Mouse (Mus musculus): ENCODE measurements around the gene Immp2l. TPM values are rescaled to one million over a fixed set of nuclear protein-coding genes. Genes with fewer than 3 reads are reported as not detected.

Gene Immp2l
- polyA plus RNA-seq, 1 experiment from 2014 or later: 18.5 TPM

DNA sequence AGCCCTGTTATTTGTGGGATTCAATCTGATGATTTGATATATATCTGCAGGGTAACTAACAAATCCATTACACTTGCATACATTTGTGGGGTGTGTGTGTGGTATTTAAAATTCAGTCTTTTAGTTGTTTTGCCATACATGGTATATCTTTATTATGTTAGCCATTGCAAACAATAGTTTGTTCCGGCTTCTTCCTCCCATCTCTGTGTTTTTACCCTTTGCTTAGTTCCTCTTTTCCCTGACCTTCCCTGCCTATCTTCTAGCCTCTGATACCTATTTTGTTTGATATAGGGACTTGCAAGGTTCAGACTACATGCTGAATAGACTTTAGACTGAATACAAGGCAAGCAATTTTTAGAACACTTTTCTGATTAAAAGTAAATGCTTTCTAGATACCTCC lies 254.0 kb downstream of the Immp2l start:
- Histone ChIP-seq H3K4me3 (ENCODE audit: low read depth, low read length) (no peak overlapping the region), H3K4me2 (replicated peaks; ENCODE audit: low read depth, low read length) (no peak overlapping the region), H3K36me3 (ENCODE audit: control insufficient read depth, insufficient read depth, low read length) (no peaks in the 10 kb centered on the region), H3K9ac (replicated peaks; ENCODE audit: low read depth, low read length) (no peak overlapping the region), H3K27ac (ENCODE audit: low read length) (no peak overlapping the region), H3K27me3 (ENCODE audit: control insufficient read depth, insufficient read depth, low read length) (no peaks in the 10 kb centered on the region), H3K9me3 (ENCODE audit: control insufficient read depth, low read depth, low read length) (no peaks in the 10 kb centered on the region), H3K4me1 (ENCODE audit: control insufficient read depth, insufficient read depth, low read length) (no peaks in the 10 kb centered on the region)
- WGBS: 96% methylated on average over 1 of the region's 1 CpGs
- no peak for ATAC-seq (ENCODE audit: insufficient number of reproducible peaks, insufficient read depth, low FRiP score, low read depth)

- Histone ChIP-seq H3K9ac (replicated peaks; ENCODE audit: low read depth, low read length) (no peak overlapping the region), H3K4me2 (replicated peaks; ENCODE audit: low read depth, low read length) (no peak overlapping the region), H3K27me3 (ENCODE audit: control insufficient read depth, insufficient read depth, low read length) (no peaks in the 10 kb centered on the region), H3K27ac (ENCODE audit: low read length) (no peak overlapping the region), H3K4me1 (ENCODE audit: control insufficient read depth, insufficient read depth, low read length) (no peaks in the 10 kb centered on the region), H3K4me3 (ENCODE audit: low read depth, low read length) (no peak overlapping the region), H3K9me3 (ENCODE audit: control insufficient read depth, low read depth, low read length) (no peaks in the 10 kb centered on the region), H3K36me3 (ENCODE audit: control insufficient read depth, insufficient read depth, low read length) (no peaks in the 10 kb centered on the region)
- 85% methylated on average over 3 of the region's 3 CpGs for WGBS
- no peak for ATAC-seq (ENCODE audit: insufficient number of reproducible peaks, insufficient read depth, low FRiP score, low read depth)
Measured at GRCm38 (mm10) chr12:41289047-41289446, 265.2 kb downstream of the Immp2l start.

- ATAC-seq (ENCODE audit: insufficient number of reproducible peaks, insufficient read depth, low FRiP score, low read depth): no peak
- H3K4me2 ChIP-seq (replicated peaks; ENCODE audit: low read depth, low read length): no peak overlapping the region
- no peaks in the 10 kb centered on the region for H3K9me3 ChIP-seq (ENCODE audit: control insufficient read depth, low read depth, low read length)
- H3K9ac ChIP-seq (replicated peaks; ENCODE audit: low read depth, low read length): no peak overlapping the region
- 74% methylated on average over 3 of the region's 3 CpGs for WGBS
- H3K4me3 ChIP-seq (ENCODE audit: low read depth, low read length): no peak overlapping the region
- H3K4me1 ChIP-seq (ENCODE audit: control insufficient read depth, insufficient read depth, low read length): no peaks in the 10 kb centered on the region
- no peak overlapping the region for H3K27ac ChIP-seq (ENCODE audit: low read length)
- no peaks in the 10 kb centered on the region for H3K36me3 ChIP-seq (ENCODE audit: control insufficient read depth, insufficient read depth, low read length)
- no peaks in the 10 kb centered on the region for H3K27me3 ChIP-seq (ENCODE audit: control insufficient read depth, insufficient read depth, low read length)
Measured at GRCm38 (mm10) chr12:41307015-41307414, 283.1 kb downstream of the Immp2l start.

DNA sequence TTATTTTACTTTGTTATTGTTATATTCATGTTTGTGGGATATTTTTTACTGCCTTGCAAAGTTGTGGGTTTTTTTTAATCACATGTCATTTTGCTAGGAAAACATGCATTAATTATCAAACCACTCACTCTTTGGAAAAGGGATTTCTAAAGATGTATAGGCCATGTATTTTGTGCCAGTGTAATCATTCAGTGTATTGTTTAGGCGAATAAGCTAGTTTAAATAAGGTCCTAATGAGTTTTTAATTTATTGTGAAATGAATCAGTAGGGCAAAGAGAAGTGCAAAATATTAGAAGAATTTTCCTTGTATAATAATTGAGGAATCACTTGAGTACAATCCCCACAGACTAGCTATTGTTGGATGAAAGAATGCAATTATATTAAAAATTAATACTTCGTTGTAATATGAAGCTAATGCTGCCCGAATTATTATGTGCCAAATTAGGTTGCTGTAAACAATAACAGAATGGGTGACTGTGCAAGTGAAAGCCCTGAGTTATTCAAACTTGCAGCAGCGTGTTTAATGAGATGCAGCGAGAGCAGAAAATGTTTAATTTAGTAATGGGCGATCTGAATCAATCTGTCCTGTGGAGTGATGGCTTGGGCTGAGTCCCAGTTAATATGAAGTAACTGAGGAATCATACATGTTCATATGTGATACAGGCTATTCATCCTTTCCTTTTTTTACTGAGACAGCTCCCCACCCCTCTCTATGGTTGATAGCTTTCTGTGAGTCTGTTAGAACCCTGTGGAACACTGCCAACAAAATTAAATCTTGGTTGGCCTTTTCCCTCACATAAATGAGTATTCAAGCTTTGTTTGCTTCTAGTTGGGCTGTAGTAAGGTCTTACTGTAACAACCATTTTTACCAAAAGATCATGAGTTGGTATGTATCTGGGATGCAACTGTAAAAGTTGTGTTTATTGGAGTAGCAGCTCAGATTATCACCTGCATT lies 285.1 kb downstream of the Immp2l start:
- Histone ChIP-seq H3K27me3 (ENCODE audit: control insufficient read depth, insufficient read depth, low read length) (no peaks in the 10 kb centered on the region), H3K9me3 (ENCODE audit: control insufficient read depth, low read depth, low read length) (no peaks in the 10 kb centered on the region), H3K36me3 (ENCODE audit: control insufficient read depth, insufficient read depth, low read length) (no peaks in the 10 kb centered on the region), H3K4me3 (ENCODE audit: low read depth, low read length) (no peak overlapping the region), H3K27ac (ENCODE audit: low read length) (no peak overlapping the region), H3K4me1 (ENCODE audit: control insufficient read depth, insufficient read depth, low read length) (no peaks in the 10 kb centered on the region), H3K9ac (replicated peaks; ENCODE audit: low read depth, low read length) (no peak overlapping the region), H3K4me2 (replicated peaks; ENCODE audit: low read depth, low read length) (no peak overlapping the region)
- WGBS: 83% methylated on average over 6 of the region's 6 CpGs
- ATAC-seq (ENCODE audit: insufficient number of reproducible peaks, insufficient read depth, low FRiP score, low read depth): no peak

DNA sequence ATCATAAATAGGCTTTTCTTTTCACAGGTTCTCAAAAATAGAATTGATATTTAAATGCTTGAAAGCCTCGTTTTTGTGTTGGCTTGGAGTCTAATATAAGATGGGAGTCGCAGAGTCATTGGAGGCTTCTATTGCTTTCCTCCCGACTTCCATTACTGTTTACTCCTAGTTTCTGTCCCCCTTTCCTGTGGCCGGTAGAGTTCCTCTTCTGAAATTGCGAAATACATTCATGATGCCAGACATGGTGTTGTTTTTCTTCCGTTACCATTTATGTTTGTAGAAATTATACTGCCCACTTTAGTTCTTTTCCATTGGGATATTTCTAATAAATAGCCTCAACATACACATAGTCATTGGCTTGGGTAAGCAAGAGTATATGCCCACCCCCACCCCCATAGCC lies 289.5 kb downstream of the Immp2l start:
- Histone ChIP-seq H3K4me3 (ENCODE audit: low read depth, low read length) (no peak overlapping the region), H3K9me3 (ENCODE audit: control insufficient read depth, low read depth, low read length) (no peaks in the 10 kb centered on the region), H3K4me2 (replicated peaks; ENCODE audit: low read depth, low read length) (no peak overlapping the region), H3K36me3 (ENCODE audit: control insufficient read depth, insufficient read depth, low read length) (no peaks in the 10 kb centered on the region), H3K9ac (replicated peaks; ENCODE audit: low read depth, low read length) (no peak overlapping the region), H3K27me3 (ENCODE audit: control insufficient read depth, insufficient read depth, low read length) (no peaks in the 10 kb centered on the region), H3K27ac (ENCODE audit: low read length) (no peak overlapping the region), H3K4me1 (ENCODE audit: control insufficient read depth, insufficient read depth, low read length) (no peaks in the 10 kb centered on the region)
- ATAC-seq (ENCODE audit: insufficient number of reproducible peaks, insufficient read depth, low FRiP score, low read depth): no peak
- WGBS: 84% methylated on average over 6 of the region's 6 CpGs

DNA sequence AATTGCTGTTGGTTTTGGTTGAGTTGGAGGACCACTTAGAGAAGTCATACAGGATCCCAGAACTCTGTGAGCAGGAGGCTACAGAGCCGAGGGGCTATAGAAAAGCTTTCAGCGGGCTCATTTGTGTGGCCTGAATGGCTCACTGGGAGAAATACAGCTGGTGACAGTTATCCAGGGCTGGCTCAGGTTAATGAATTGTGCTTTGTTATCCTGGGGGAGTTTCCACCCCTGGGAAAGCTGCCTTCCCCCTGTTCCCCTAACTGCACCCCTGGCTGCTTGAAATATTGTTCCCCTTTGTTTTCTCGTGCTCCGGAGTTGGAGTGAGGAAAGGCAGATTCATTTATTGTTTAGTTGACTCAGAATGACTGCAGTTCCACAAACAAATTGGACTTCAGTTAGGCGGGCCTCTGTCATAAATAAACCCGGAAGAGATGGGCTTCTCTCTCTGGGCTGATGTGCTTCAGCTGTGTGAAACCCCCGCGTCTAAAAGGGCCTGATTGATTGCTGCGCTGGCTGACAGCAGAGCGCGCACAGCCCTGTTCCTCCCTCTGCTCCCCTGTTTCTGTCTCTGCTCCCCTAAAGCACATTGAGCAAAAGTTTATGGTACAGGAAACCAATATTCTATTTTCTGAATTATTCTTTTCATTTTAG lies 291.0 kb downstream of the Immp2l start:
- Histone ChIP-seq H3K4me2 (replicated peaks; ENCODE audit: low read depth, low read length) (0 out of 2 replicates have a peak overlapping the region, but pooled peaks have one; percentile 15), H3K27ac (ENCODE audit: low read length) (no peak overlapping the region), H3K4me1 (ENCODE audit: control insufficient read depth, insufficient read depth, low read length) (no peaks in the 10 kb centered on the region), H3K9me3 (ENCODE audit: control insufficient read depth, low read depth, low read length) (no peaks in the 10 kb centered on the region), H3K36me3 (ENCODE audit: control insufficient read depth, insufficient read depth, low read length) (no peaks in the 10 kb centered on the region), H3K27me3 (ENCODE audit: control insufficient read depth, insufficient read depth, low read length) (no peaks in the 10 kb centered on the region), H3K9ac (replicated peaks; ENCODE audit: low read depth, low read length) (no peak overlapping the region), H3K4me3 (ENCODE audit: low read depth, low read length) (no peak overlapping the region)
- WGBS: 17% methylated on average over 11 of the region's 11 CpGs
- no peak for ATAC-seq (ENCODE audit: insufficient number of reproducible peaks, insufficient read depth, low FRiP score, low read depth)

DNA sequence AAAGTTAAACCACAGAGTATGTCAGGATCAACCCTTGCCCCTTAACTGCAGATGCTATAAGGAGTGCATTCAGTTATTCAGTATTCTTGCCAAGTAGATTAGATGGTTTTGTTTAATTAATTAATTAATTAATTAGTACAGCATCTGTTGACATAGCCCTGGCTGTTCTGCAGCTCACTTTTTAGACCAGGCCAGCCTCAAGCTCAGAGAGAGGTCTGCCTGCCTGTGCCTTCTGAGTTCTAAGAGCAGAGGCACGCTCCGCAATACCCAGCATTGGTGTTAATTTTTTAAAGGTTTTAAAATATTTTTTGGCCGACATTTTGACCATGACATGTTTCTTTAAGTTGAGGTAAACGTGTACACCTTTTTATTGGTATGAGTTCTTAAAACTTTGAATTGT lies 292.0 kb downstream of the Immp2l start:
- ATAC-seq (ENCODE audit: insufficient number of reproducible peaks, insufficient read depth, low FRiP score, low read depth): no peak
- WGBS: 91% methylated on average over 4 of the region's 4 CpGs

GRCm38 (mm10) chr12:41316426-41316825 lies 292.5 kb downstream of the Immp2l start:
- H3K9me3 ChIP-seq (ENCODE audit: control insufficient read depth, low read depth, low read length): no peaks in the 10 kb centered on the region
- H3K4me3 ChIP-seq (ENCODE audit: low read depth, low read length): no peak overlapping the region
- H3K27ac ChIP-seq (ENCODE audit: low read length): no peak overlapping the region
- H3K36me3 ChIP-seq (ENCODE audit: control insufficient read depth, insufficient read depth, low read length): no peaks in the 10 kb centered on the region
- H3K9ac ChIP-seq (replicated peaks; ENCODE audit: low read depth, low read length): no peak overlapping the region
- ATAC-seq (ENCODE audit: insufficient number of reproducible peaks, insufficient read depth, low FRiP score, low read depth): no peak
- H3K27me3 ChIP-seq (ENCODE audit: control insufficient read depth, insufficient read depth, low read length): no peaks in the 10 kb centered on the region
- H3K4me1 ChIP-seq (ENCODE audit: control insufficient read depth, insufficient read depth, low read length): no peaks in the 10 kb centered on the region
- no peak overlapping the region for H3K4me2 ChIP-seq (replicated peaks; ENCODE audit: low read depth, low read length)
- 85% methylated on average over 4 of the region's 4 CpGs for WGBS

More for the DNA sequence above, 292.0 kb downstream of the Immp2l start:
- Histone ChIP-seq H3K4me1 (ENCODE audit: control insufficient read depth, insufficient read depth, low read length) (no peaks in the 10 kb centered on the region), H3K27ac (ENCODE audit: low read length) (no peak overlapping the region), H3K9me3 (ENCODE audit: control insufficient read depth, low read depth, low read length) (no peaks in the 10 kb centered on the region), H3K27me3 (ENCODE audit: control insufficient read depth, insufficient read depth, low read length) (no peaks in the 10 kb centered on the region), H3K4me3 (ENCODE audit: low read depth, low read length) (no peak overlapping the region), H3K4me2 (replicated peaks; ENCODE audit: low read depth, low read length) (no peak overlapping the region), H3K36me3 (ENCODE audit: control insufficient read depth, insufficient read depth, low read length) (no peaks in the 10 kb centered on the region), H3K9ac (replicated peaks; ENCODE audit: low read depth, low read length) (no peak overlapping the region)

Data from stomach, embryonic 14.5 days (tissue).